Mouse (Mus musculus): ENCODE measurements at regions not wholly inside any gene's neighbourhood (a gene's known extent, or its start where the extent isn't known, plus 50 kb on each side); places are given as distances from the start of the nearest gene placed in this dataset.

GRCm38 (mm10) chr6:112223325-112223724 is 50.2 kb upstream of the Lmcd1 start:
- Histone ChIP-seq H3K4me3 (ENCODE audit: low read depth, low read length) (no peak overlapping the region), H3K36me3 (ENCODE audit: control insufficient read depth, insufficient read depth, low read length) (no peaks in the 10 kb centered on the region), H3K4me1 (ENCODE audit: control insufficient read depth, insufficient read depth, low read length) (peaks cover 4% of the 10 kb centered on the region; the same call in 1 of the 2 replicates), H3K9me3 (replicated peaks; ENCODE audit: control insufficient read depth, low read length, poor library complexity, severe bottlenecking) (no peaks in the 10 kb centered on the region), H3K9ac (ENCODE audit: low read depth, low read length) (no peak overlapping the region), H3K27ac (ENCODE audit: low read length) (no peak overlapping the region), H3K4me2 (ENCODE audit: low read length) (no peak overlapping the region), H3K27me3 (ENCODE audit: control insufficient read depth, insufficient read depth, low read depth, low read length) (no peaks in the 10 kb centered on the region)
- 87% methylated on average over 7 of the region's 7 CpGs for WGBS
- no peak for ATAC-seq

Measured in midbrain, embryonic 16.5 days (tissue).